Comparison of ENCODE assay signal across 12 mouse cellular contexts in genomic region chr10:80383431-80383830, GRCm38 (mm10). TPM values are rescaled to one million over a fixed set of nuclear protein-coding genes. Genes with fewer than 3 reads are reported as not detected.
DNase-seq lines count a peak whose midpoint lies in the region; ATAC-seq and TF ChIP-seq lines count a peak whose summit lies in the region.
"Had no signal": no experiment of that assay in that cellular context is flagged by ENCODE, and none has a peak within 500 bp of the region (broad histone marks: within the 10 kb centered on the region; RNA-seq: fewer than 3 reads in every experiment).

No protein-coding gene starts in this region.

- no peak for TF ChIP-seq POLR2A in cortical plate, adult 2 months (IDR thresholded peaks at IDR 0.05; ENCODE audit: extremely low read depth, insufficient read depth, low read length)

- no peak overlapping the region for H3K4me3 ChIP-seq in heart, embryonic 13.5 days
- H3K4me3 ChIP-seq in cortical plate, adult 2 months (ENCODE audit: insufficient read depth, low read length): no peak overlapping the region
- peak overlapping the region; percentile 99 for H3K4me3 ChIP-seq in hindbrain, embryonic 12.5 days
- H3K4me3 ChIP-seq in midbrain, embryonic 13.5 days (replicated peaks): peak overlapping the region; percentile 100
- H3K4me3 ChIP-seq: limb, embryonic 15.5 days had no signal

- H3K9me3 ChIP-seq in heart, embryonic 13.5 days: no peaks in the 10 kb centered on the region
- no peaks in the 10 kb centered on the region for H3K9me3 ChIP-seq in hindbrain, embryonic 12.5 days (replicated peaks)
- H3K9me3 ChIP-seq in midbrain, embryonic 13.5 days: no peaks in the 10 kb centered on the region
- H3K9me3 ChIP-seq: limb, embryonic 15.5 days had no signal

- intact Hi-C loops in heart, postnatal 25 days (cut with DNase I): no loop called here

- H3K4me1 ChIP-seq in heart, embryonic 13.5 days: peaks cover 43% of the 10 kb centered on the region
- peaks cover 4% of the 10 kb centered on the region; the same call in 1 of the 2 replicates for H3K4me1 ChIP-seq in cortical plate, adult 2 months (ENCODE audit: control insufficient read depth, insufficient read depth, low read length)
- H3K4me1 ChIP-seq in hindbrain, embryonic 12.5 days: peaks cover 45% of the 10 kb centered on the region
- H3K4me1 ChIP-seq in midbrain, embryonic 13.5 days (replicated peaks): peaks cover 54% of the 10 kb centered on the region

- no peak for DNase-seq in heart, postnatal 25 days (ENCODE audit: low spot score)
- DNase-seq in frontal cortex, postnatal 10 days (ENCODE audit: low spot score in 2 of 2): no peak
- DNase-seq in right cerebral cortex, postnatal 4 days: no peak
- DNase-seq in kidney, postnatal 10 days: no peak
- DNase-seq: cerebellum, adult 8-10 months; heart, postnatal 14 days; right cerebral cortex, postnatal 25 days had no signal

- peaks cover 54% of the 10 kb centered on the region for H3K36me3 ChIP-seq in heart, embryonic 13.5 days
- H3K36me3 ChIP-seq in hindbrain, embryonic 12.5 days: peaks cover 53% of the 10 kb centered on the region
- peaks cover 59% of the 10 kb centered on the region for H3K36me3 ChIP-seq in midbrain, embryonic 13.5 days

- H3K9ac ChIP-seq in heart, embryonic 13.5 days: peak overlapping the region; percentile 99
- peak overlapping the region; percentile 100 for H3K9ac ChIP-seq in hindbrain, embryonic 12.5 days
- H3K9ac ChIP-seq in midbrain, embryonic 13.5 days (replicated peaks): peak overlapping the region; percentile 100
- H3K9ac ChIP-seq: limb, embryonic 15.5 days had no signal

- peak overlapping the region; percentile 86; the same call in 1 of the 2 replicates for H3K4me2 ChIP-seq in heart, embryonic 13.5 days
- H3K4me2 ChIP-seq in hindbrain, embryonic 12.5 days (replicated peaks): peak overlapping the region; percentile 91
- H3K4me2 ChIP-seq in midbrain, embryonic 13.5 days (replicated peaks): peak overlapping the region; percentile 98
- H3K4me2 ChIP-seq: limb, embryonic 15.5 days had no signal

- TF ChIP-seq CTCF in cortical plate, adult 2 months (IDR thresholded peaks at IDR 0.05; ENCODE audit: extremely low read depth, insufficient read depth, low read length): peak; percentile 29; the same call in 1 of the 2 replicates

- H3K27me3 ChIP-seq in heart, embryonic 13.5 days (replicated peaks): no peaks in the 10 kb centered on the region
- no peaks in the 10 kb centered on the region for H3K27me3 ChIP-seq in hindbrain, embryonic 12.5 days
- no peaks in the 10 kb centered on the region for H3K27me3 ChIP-seq in midbrain, embryonic 13.5 days
- H3K27me3 ChIP-seq: limb, embryonic 15.5 days had no signal

- no peak overlapping the region for H3K27ac ChIP-seq in heart, embryonic 13.5 days (replicated peaks)
- H3K27ac ChIP-seq in cortical plate, adult 2 months (ENCODE audit: insufficient read depth, low read length): no peak overlapping the region
- H3K27ac ChIP-seq in hindbrain, embryonic 12.5 days: no peak overlapping the region
- 0 out of 2 replicates have a peak overlapping the region, but pooled peaks have one; percentile 15 for H3K27ac ChIP-seq in midbrain, embryonic 13.5 days
- H3K27ac ChIP-seq: limb, embryonic 15.5 days had no signal

- WGBS in heart, embryonic 13.5 days: 65% methylated on average over 4 of the region's 4 CpGs
- 71% methylated on average over 4 of the region's 4 CpGs for WGBS in hindbrain, embryonic 12.5 days
- 66% methylated on average over 4 of the region's 4 CpGs for WGBS in midbrain, embryonic 13.5 days

- ATAC-seq in heart, embryonic 13.5 days (ENCODE audit: extremely low read depth, insufficient number of reproducible peaks, low FRiP score, low TSS enrichment): no peak
- ATAC-seq in hindbrain, embryonic 12.5 days (ENCODE audit: low FRiP score): no peak
- no peak for ATAC-seq in midbrain, embryonic 13.5 days

RNA-seq across cellular contexts. Expression of gene Mex3d, which starts 4.0 kb away (rescaled TPM):
- 3.8 and 4.5 TPM in 2 replicates for polyA plus RNA-seq in heart, embryonic 13.5 days (2015; fragmentation: Nextera tagmentation; extraction: Ambion mirVana)
- total RNA-seq in heart, postnatal 25 days (2021): 1 to 10 TPM; 7.5 to 8.8 TPM
- polyA plus RNA-seq in cortical plate, adult 2 months (2012; rRNA removed): 13.8 and 14.3 TPM in 2 replicates
- polyA plus RNA-seq in hindbrain, embryonic 12.5 days (2016; fragmentation: Nextera tagmentation; extraction: Ambion mirVana): 21.4 and 24.8 TPM in 2 replicates
- polyA plus RNA-seq in midbrain, embryonic 13.5 days (2015; fragmentation: Nextera tagmentation; extraction: Ambion mirVana): 15.9 and 18.6 TPM in 2 replicates

RNA-seq across cellular contexts. Expression of gene Mbd3, which starts 15.9 kb away (rescaled TPM):
- polyA plus RNA-seq in heart, embryonic 13.5 days (2015; fragmentation: Nextera tagmentation; extraction: Ambion mirVana): 170 and 182 TPM in 2 replicates
- 10 to 100 TPM; 85.2 to 88.9 TPM for total RNA-seq in heart, postnatal 25 days (2021)
- 186 and 210 TPM in 2 replicates for polyA plus RNA-seq in cortical plate, adult 2 months (2012; rRNA removed)
- 275 and 296 TPM in 2 replicates for polyA plus RNA-seq in hindbrain, embryonic 12.5 days (2016; fragmentation: Nextera tagmentation; extraction: Ambion mirVana)
- 243 and 257 TPM in 2 replicates for polyA plus RNA-seq in midbrain, embryonic 13.5 days (2015; fragmentation: Nextera tagmentation; extraction: Ambion mirVana)

RNA-seq across cellular contexts. Expression of gene Uqcr11, which starts 23.2 kb away (rescaled TPM):
- polyA plus RNA-seq in heart, embryonic 13.5 days (2015; fragmentation: Nextera tagmentation; extraction: Ambion mirVana): 1,246 and 1,505 TPM in 2 replicates
- total RNA-seq in heart, postnatal 25 days (2021): 1,000 to 10,000 TPM; 1,983 to 2,045 TPM
- 1,456 and 1,595 TPM in 2 replicates for polyA plus RNA-seq in cortical plate, adult 2 months (2012; rRNA removed)
- polyA plus RNA-seq in hindbrain, embryonic 12.5 days (2016; fragmentation: Nextera tagmentation; extraction: Ambion mirVana): 312 and 406 TPM in 2 replicates
- 518 and 572 TPM in 2 replicates for polyA plus RNA-seq in midbrain, embryonic 13.5 days (2015; fragmentation: Nextera tagmentation; extraction: Ambion mirVana)

RNA-seq across cellular contexts. Expression of gene Plk5, which starts 27.2 kb away (rescaled TPM):
- not detected in 2 replicates for polyA plus RNA-seq in heart, embryonic 13.5 days (2015; fragmentation: Nextera tagmentation; extraction: Ambion mirVana)
- under 1 TPM; 0.18 to 0.36 TPM for total RNA-seq in heart, postnatal 25 days (2021)
- polyA plus RNA-seq in cortical plate, adult 2 months (2012; rRNA removed): 36.3 and 40.3 TPM in 2 replicates
- 0.35 and 0.50 TPM in 2 replicates for polyA plus RNA-seq in hindbrain, embryonic 12.5 days (2016; fragmentation: Nextera tagmentation; extraction: Ambion mirVana)
- polyA plus RNA-seq in midbrain, embryonic 13.5 days (2015; fragmentation: Nextera tagmentation; extraction: Ambion mirVana): 0.96 and 1.3 TPM in 2 replicates

RNA-seq across cellular contexts. Expression of gene Adamtsl5, which starts 35.2 kb away (rescaled TPM):
- polyA plus RNA-seq in heart, embryonic 13.5 days (2015; fragmentation: Nextera tagmentation; extraction: Ambion mirVana): 6.5 and 8.3 TPM in 2 replicates
- total RNA-seq in heart, postnatal 25 days (2021): 10 to 100 TPM; 68.4 to 71.7 TPM
- polyA plus RNA-seq in cortical plate, adult 2 months (2012; rRNA removed): 7.9 and 9.4 TPM in 2 replicates
- polyA plus RNA-seq in hindbrain, embryonic 12.5 days (2016; fragmentation: Nextera tagmentation; extraction: Ambion mirVana): 0.38 and 0.77 TPM in 2 replicates
- polyA plus RNA-seq in midbrain, embryonic 13.5 days (2015; fragmentation: Nextera tagmentation; extraction: Ambion mirVana): 0.39 and 0.61 TPM in 2 replicates

Comparison
In these comparisons a context has a peak if more than half of its experiments do, and no peak if none do; other contexts are left out.
1. H3K4me3 ChIP-seq: peak in hindbrain, embryonic 12.5 days (single experiment) and midbrain, embryonic 13.5 days (single experiment); none in heart, embryonic 13.5 days (single experiment) and cortical plate, adult 2 months (single experiment).
2. Peak in every context shown above with its lines, with median percentiles within 50 percentile points of each other: H3K4me2 ChIP-seq and H3K9ac ChIP-seq.